Mouse (Mus musculus) embryonic fibroblast, embryonic 13.5 days (primary cell): Measurements from ENCODE around the gene Cldn15.

Experiments used
- CTCF ChIP-seq: IDR thresholded peaks from 2 replicates; pipeline ENCODE4 v1.5.1; 2011; ENCODE audit warnings: mild to moderate bottlenecking, control low read depth, low read length, moderate library complexity, borderline replicate concordance; ENCODE audit not compliant: insufficient read depth
- POLR2A ChIP-seq: IDR thresholded peaks from 2 replicates; pipeline ENCODE4 v1.6.1; 2011; ENCODE audit warnings: low read depth, mild to moderate bottlenecking, control low read depth, low read length, moderate library complexity

DNA sequence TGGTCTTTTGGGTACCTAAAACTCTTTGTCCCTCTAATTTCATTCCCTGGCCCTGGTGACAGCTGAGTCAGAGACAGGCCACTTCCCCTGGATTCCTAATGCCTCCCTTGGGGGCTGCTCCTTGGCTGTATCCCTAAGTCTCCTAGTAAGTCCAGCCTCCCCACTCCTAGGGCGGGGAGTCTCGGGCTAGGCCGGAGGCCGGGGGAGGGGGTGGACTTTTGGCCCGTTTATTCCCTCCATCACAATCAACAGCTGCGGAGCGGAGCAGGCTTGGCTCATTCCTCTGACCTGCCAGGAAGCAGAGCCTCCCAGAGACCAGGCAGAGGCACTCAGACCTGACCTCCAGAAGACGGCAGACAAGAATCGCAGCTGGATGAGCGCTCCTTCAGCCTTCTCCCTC, 1.2 kb downstream of the Cldn15 start:
- no peak for TF ChIP-seq POLR2A
- TF ChIP-seq CTCF, result no peak
